Mouse (Mus musculus): ENCODE data around the gene Acox3. TPM values are rescaled to one million over a fixed set of nuclear protein-coding genes. Genes with fewer than 3 reads are reported as not detected.

Acox3 gene
- total RNA-seq, 2 experiments from 2014 or later = 16.5 to 17.8 TPM

- intact Hi-C loops (cut with DNase I) = no loop called here
- DNase-seq = no peak
Measured at GRCm38 (mm10) chr5:35643401-35644048, 60.7 kb downstream of the Acox3 start.

GRCm38 (mm10) chr5:35644082-35644481, 61.2 kb downstream of the Acox3 start:
- DNase-seq = no peak
- intact Hi-C loops (cut with DNase I) = no loop called here

GRCm38 (mm10) chr5:35645938-35646493, 63.2 kb downstream of the Acox3 start:
- intact Hi-C loops (cut with DNase I) = no loop called here
- DNase-seq = no peak

- intact Hi-C loops (cut with DNase I) = no loop called here
- peak in 1 of 2 experiments; percentile 72 for DNase-seq
Measured at GRCm38 (mm10) chr5:35646927-35647326, 64.1 kb downstream of the Acox3 start.

- peak in 1 of 2 experiments; percentile 55 for DNase-seq
- intact Hi-C loops (cut with DNase I) = no loop called here
Measured at GRCm38 (mm10) chr5:35647562-35647961, 64.7 kb downstream of the Acox3 start.

GRCm38 (mm10) chr5:35648230-35648629, 65.4 kb downstream of the Acox3 start:
- intact Hi-C loops (cut with DNase I) = no loop called here
- DNase-seq = no peak

- DNase-seq = no peak
- intact Hi-C loops (cut with DNase I) = no loop called here
Measured at GRCm38 (mm10) chr5:35652319-35652718, 69.5 kb downstream of the Acox3 start.

- intact Hi-C loops (cut with DNase I) = no loop called here
- DNase-seq = no peak
Measured at GRCm38 (mm10) chr5:35652872-35653271, 70.0 kb downstream of the Acox3 start.

- peak; percentile 62 to 77 for DNase-seq
- intact Hi-C loops (cut with DNase I) = no loop called here
Measured at GRCm38 (mm10) chr5:35653743-35654395, 71.0 kb downstream of the Acox3 start.

GRCm38 (mm10) chr5:35655753-35656485, 73.1 kb downstream of the Acox3 start:
- no peak for DNase-seq
- intact Hi-C loops (cut with DNase I) = no loop called here

- intact Hi-C loops (cut with DNase I) = no loop called here
- DNase-seq = no peak
Measured at GRCm38 (mm10) chr5:35659503-35659902, 76.7 kb downstream of the Acox3 start.

- DNase-seq = no peak
Measured at GRCm38 (mm10) chr5:35661210-35661609, 78.4 kb downstream of the Acox3 start.

GRCm38 (mm10) chr5:35662021-35662545, 79.2 kb downstream of the Acox3 start:
- intact Hi-C loops (cut with DNase I) = no loop called here
- DNase-seq = no peak

More at GRCm38 (mm10) chr5:35661210-35661609, 78.4 kb downstream of the Acox3 start:
- intact Hi-C loops (cut with DNase I) = no loop called here

Other genes starting within 250 kb of the Acox3 start
- gene Hmx1, start 193.9 kb upstream of the Acox3 start, total RNA-seq (2021) = not detected
- 1 to 10 TPM in 1 of 2 experiments, under 1 TPM in 1; 0.92 to 1.4 TPM for gene Cpz, start 57.3 kb upstream of the Acox3 start, total RNA-seq (2021)
- gene Trmt44, start 8.0 kb upstream of the Acox3 start, total RNA-seq (2021) = 1 to 10 TPM; 1.4 to 1.5 TPM
- 10 to 100 TPM; 39.4 to 40.5 TPM for gene Htra3, start 96.7 kb downstream of the Acox3 start, total RNA-seq (2021)
- 1 to 10 TPM; 2.0 to 3.2 TPM for gene Sh3tc1, start 156.9 kb downstream of the Acox3 start, total RNA-seq (2021)
- gene Ablim2, start 174.8 kb downstream of the Acox3 start, total RNA-seq (2021) = 10 to 100 TPM; 36.6 to 37.1 TPM